Mouse (Mus musculus) neural tube, embryonic 14.5 days (tissue): ENCODE measurements around the gene Gm128. TPM values are rescaled to one million over a fixed set of nuclear protein-coding genes. Genes with fewer than 3 reads are reported as not detected.

Experiments
- ATAC-seq: fragments of 200-750 bp; cut with Nextera tagmentation; 2 replicates; pipeline ENCODE4 v1.8.0; 2017; ENCODE audit warnings: low read depth, mild to moderate bottlenecking, moderate TSS enrichment, moderate library complexity
- H3K27ac ChIP-seq: fragments of 300-500 bp; sonication (generic); 2 replicates; pipeline ENCODE4 v1.5.1; 2014; ENCODE audit warnings: low read depth, mild to moderate bottlenecking, control low read depth, low read length, moderate library complexity, mixed read lengths
- H3K27me3 ChIP-seq: fragments of 300-500 bp; sonication (generic); 2 replicates; pipeline ENCODE4 v1.6.1; 2014; ENCODE audit warnings: low read length; ENCODE audit not compliant: control insufficient read depth, insufficient read depth
- H3K36me3 ChIP-seq: fragments of 300-500 bp; sonication (generic); 2 replicates; pipeline ENCODE4 v1.6.1; 2014; ENCODE audit warnings: low read length, mixed read lengths; ENCODE audit not compliant: control insufficient read depth, insufficient read depth
- H3K4me1 ChIP-seq: fragments of 300-500 bp; sonication (generic); 2 replicates; pipeline ENCODE4 v1.6.1; 2014; ENCODE audit warnings: low read length; ENCODE audit not compliant: control insufficient read depth, insufficient read depth
- H3K4me2 ChIP-seq: fragments of 300-500 bp; sonication (generic); 2 replicates; pipeline ENCODE4 v1.6.1; 2014; ENCODE audit warnings: mild to moderate bottlenecking, low read depth, low read length, control low read depth
- H3K4me3 ChIP-seq: fragments of 300-500 bp; sonication (generic); 2 replicates; pipeline ENCODE4 v1.5.1; 2014; ENCODE audit warnings: low read depth, low read length, control low read depth, mixed read lengths
- H3K9ac ChIP-seq: fragments of 300-500 bp; sonication (generic); replicated peaks from 2 replicates; pipeline ENCODE4 v1.6.1; 2014; ENCODE audit warnings: low read depth, mild to moderate bottlenecking, control low read depth, low read length, mixed read lengths
- H3K9me3 ChIP-seq: fragments of 300-500 bp; sonication (generic); 2 replicates; pipeline ENCODE4 v1.6.1; 2016; ENCODE audit warnings: low read length; ENCODE audit not compliant: control insufficient read depth
- WGBS: fragments of 180-500 bp; shearing (Covaris S2); extraction: QIAGEN DNeasy Blood & Tissue Kit; methylation state at CpG from one replicate; pipeline ENCODE4 v1.1.7; 2014; 5-methylcytosine and 5-hydroxymethylcytosine counted together
- polyA plus RNA-seq: library from polyadenylated mRNA; unstranded; fragments of >200 nt; fragmentation: Nextera tagmentation; extraction: Ambion mirVana; gene quantifications from 2 replicates; pipeline ENCODE4 v1.2.1, GENCODE M21; 2014

The Gm128 gene
- polyA plus RNA-seq, 1 experiment from 2014 or later = 0.23 TPM

DNA sequence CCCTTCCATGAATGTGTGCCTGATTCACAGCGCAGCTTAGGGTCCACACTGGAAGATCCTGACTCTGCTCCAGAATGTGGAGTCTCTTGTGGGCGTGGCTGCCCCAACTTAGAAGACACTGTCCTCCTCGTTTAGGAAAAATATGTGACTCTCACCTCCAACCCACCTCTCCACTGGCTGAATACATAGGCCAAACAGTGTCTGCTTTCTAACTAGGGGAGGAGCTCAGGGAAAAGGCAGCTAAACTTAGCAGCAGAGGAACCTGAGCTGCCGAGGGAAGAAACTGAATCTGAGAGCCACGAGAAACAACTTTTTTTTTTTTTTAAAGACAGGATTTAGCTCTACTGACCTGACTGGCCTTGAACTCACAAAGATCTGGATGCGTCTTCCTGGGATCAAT is 33.8 kb upstream of the Gm128 start:
- H3K9ac ChIP-seq = no peak overlapping the region
- H3K4me2 ChIP-seq = no peak overlapping the region
- 88% methylated on average over 6 of the region's 6 CpGs for whole genome bisulfite sequencing

DNA sequence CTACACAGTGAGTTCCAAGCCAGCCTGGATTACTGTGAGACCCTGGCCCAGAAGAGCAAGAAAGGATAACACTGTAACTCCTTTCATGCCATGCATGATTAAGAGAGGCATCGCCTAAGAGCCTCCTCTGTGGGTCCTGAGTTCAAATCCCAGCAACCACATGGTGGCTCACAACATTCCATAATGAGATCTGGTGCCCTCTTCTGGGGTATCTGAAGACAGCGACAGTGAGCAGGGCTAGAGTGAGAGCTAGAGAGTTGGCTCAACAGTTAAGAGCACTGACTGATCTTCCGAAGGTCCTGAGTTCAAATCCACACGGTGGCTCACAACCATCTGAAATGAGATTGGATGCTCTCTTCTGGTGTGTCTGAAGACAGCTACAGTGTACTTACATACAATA is 33.1 kb upstream of the Gm128 start:
- Histone ChIP-seq H3K27ac (no peak overlapping the region), H3K36me3 (no peaks in the 10 kb centered on the region), H3K9ac (no peak overlapping the region), H3K4me3 (no peak overlapping the region), H3K4me2 (no peak overlapping the region), H3K4me1 (no peaks in the 10 kb centered on the region), H3K9me3 (no peaks in the 10 kb centered on the region), H3K27me3 (no peaks in the 10 kb centered on the region)
- WGBS = 91% methylated on average over 4 of the region's 4 CpGs
- ATAC-seq = no peak

More for the DNA sequence above, 33.8 kb upstream of the Gm128 start:
- Histone ChIP-seq H3K9me3 (no peaks in the 10 kb centered on the region), H3K4me1 (no peaks in the 10 kb centered on the region), H3K36me3 (no peaks in the 10 kb centered on the region), H3K27me3 (no peaks in the 10 kb centered on the region), H3K4me3 (no peak overlapping the region), H3K27ac (no peak overlapping the region)
- ATAC-seq = no peak

DNA sequence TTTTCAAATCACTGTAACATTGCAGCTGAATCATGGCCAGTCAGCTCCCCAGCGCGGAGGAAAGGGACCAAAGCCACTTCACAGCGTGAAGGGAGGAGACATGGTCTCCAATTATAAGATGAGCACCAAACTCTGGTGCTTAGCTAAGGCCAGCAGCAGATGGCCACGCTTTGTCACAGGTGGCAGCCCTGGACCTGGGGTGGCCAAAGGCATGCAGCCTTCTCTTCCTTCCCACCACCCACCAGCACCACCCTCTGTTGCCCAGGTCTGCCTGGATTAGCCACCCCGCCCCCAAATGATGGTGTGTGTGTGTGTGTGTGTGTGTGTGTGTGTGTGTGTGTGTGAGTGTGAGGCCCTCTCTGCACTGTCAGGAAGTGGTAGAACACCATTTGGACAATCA is 32.1 kb upstream of the Gm128 start:
- Histone ChIP-seq H3K27me3 (no peaks in the 10 kb centered on the region), H3K4me2 (no peak overlapping the region), H3K9ac (no peak overlapping the region), H3K9me3 (no peaks in the 10 kb centered on the region), H3K27ac (no peak overlapping the region), H3K36me3 (no peaks in the 10 kb centered on the region), H3K4me3 (no peak overlapping the region), H3K4me1 (no peaks in the 10 kb centered on the region)
- no peak for ATAC-seq
- WGBS = 87% methylated on average over 5 of the region's 5 CpGs

DNA sequence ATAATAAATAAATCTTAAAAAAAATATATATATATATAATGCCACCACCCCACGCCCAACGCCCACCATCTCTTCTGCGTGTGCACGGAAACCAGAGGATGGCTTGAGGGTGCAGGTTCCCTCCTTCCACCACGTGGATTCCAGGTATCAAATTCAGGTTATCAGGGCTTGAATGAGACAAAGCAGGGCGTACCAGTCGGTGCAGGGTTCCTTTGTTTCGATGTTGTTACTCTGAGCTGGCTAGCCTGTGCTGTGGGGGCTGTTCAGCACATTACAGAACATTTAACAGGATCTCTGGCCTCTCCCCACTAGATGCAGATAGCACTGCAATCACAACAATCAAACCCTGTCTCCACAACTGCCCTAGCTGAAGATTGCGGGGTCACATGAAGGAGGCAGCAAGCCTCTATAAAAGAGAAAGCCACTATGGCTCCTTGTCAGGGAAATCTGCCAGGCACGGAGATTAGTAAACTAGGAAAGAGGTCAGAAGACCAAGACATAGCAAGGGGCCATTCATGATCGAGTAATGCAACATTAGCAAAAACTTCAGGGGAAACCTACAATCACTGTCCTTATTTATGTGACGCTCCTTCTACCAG is 29.5 kb upstream of the Gm128 start:
- ATAC-seq = no peak

DNA sequence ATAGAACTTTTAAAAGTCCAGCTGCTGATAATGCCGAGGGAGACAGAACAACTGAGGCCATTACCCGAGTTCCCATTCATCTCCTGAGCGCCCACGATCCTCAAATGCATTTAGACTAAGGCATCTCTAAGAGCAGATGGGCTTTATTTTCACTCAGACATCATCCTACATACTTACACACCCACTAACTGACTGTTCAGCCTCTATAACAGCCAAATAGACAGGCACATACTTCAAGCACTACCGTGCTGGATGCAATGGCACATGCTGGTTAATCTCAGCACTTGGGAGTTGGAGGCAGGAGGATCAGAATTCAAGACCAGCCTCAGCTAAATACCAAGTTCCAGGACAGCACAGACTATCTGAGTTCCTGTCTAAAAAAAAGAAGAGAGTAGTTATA is 28.4 kb upstream of the Gm128 start:
- no peak for ATAC-seq
- Histone ChIP-seq H3K9me3 (no peaks in the 10 kb centered on the region), H3K27ac (no peak overlapping the region), H3K4me3 (no peak overlapping the region), H3K9ac (no peak overlapping the region), H3K27me3 (no peaks in the 10 kb centered on the region), H3K36me3 (peaks cover 5% of the 10 kb centered on the region), H3K4me2 (no peak overlapping the region), H3K4me1 (no peaks in the 10 kb centered on the region)
- WGBS = 90% methylated on average over 5 of the region's 5 CpGs

More for the DNA sequence above, 29.5 kb upstream of the Gm128 start:
- Histone ChIP-seq H3K4me2 (no peak overlapping the region), H3K27me3 (no peaks in the 10 kb centered on the region), H3K9ac (no peak overlapping the region), H3K27ac (no peak overlapping the region), H3K9me3 (no peaks in the 10 kb centered on the region), H3K36me3 (peaks cover 5% of the 10 kb centered on the region), H3K4me3 (no peak overlapping the region), H3K4me1 (no peaks in the 10 kb centered on the region)
- WGBS = 82% methylated on average over 12 of the region's 12 CpGs

DNA sequence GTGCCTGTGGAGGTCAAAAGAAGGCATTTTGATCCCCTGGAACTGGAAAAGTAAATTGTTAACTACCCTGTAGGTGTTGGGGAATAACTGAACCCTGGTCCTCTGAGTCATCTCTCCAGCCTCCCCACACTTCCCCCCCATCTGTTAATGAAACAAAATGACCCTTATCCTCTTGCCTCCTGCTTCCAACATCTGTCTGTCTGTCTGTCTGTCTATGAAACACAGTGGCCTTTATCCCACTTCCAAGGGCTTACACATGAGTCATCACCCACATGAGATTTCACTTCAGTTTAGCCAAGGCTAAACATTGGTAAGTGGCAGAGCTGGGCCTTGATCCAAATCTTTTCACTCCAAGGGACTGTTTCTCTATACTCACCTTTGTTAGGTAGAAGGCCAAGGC is 26.5 kb upstream of the Gm128 start:
- Histone ChIP-seq H3K27ac (no peak overlapping the region), H3K9ac (no peak overlapping the region), H3K4me2 (no peak overlapping the region), H3K4me1 (no peaks in the 10 kb centered on the region), H3K4me3 (no peak overlapping the region), H3K36me3 (peaks cover 5% of the 10 kb centered on the region), H3K9me3 (no peaks in the 10 kb centered on the region), H3K27me3 (no peaks in the 10 kb centered on the region)
- no peak for ATAC-seq

DNA sequence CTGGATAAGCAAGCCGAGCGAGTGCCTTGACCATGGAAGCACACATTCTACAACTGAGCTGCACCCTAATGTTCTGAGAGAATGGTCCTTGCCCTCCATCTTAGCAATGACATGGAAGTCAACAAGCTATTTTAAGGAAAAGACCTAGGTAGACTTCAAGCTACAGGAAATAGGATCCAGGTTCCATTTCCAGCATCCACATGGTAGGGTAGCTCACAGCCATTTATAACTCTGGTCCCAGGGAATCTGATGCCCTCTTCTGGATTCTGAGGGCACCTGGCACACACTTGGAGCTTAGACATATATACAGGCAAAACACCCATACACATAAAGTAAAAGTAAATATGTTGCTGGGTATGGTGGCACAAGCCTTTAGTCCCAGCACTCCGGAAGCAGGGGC is 24.7 kb upstream of the Gm128 start:
- no peaks in the 10 kb centered on the region for H3K9me3 ChIP-seq
- no peaks in the 10 kb centered on the region for H3K27me3 ChIP-seq
- no peak overlapping the region for H3K27ac ChIP-seq
- no peaks in the 10 kb centered on the region for H3K4me1 ChIP-seq
- 97% methylated on average over 3 of the region's 3 CpGs for WGBS
- no peak overlapping the region for H3K4me2 ChIP-seq
- H3K9ac ChIP-seq = no peak overlapping the region
- H3K36me3 ChIP-seq = peaks cover 9% of the 10 kb centered on the region
- H3K4me3 ChIP-seq = no peak overlapping the region
- no peak for ATAC-seq

DNA sequence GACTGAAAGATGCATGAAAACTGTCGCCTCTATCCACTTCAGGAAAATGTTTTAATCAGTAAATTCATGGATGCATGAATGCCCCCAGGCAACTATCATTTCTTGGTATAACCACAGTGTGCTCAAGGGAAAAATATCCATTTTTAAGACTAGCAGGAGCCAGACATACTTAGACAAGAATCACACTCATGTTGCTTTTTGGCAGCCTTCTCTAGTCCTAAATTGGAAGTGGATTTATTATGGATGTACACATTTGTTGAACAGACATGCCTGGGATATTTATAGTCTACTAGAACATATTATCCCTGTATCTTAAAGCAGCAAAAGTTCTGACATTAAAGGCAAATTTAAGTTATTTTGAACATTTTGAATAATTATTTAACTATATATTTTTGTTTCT is 23.3 kb upstream of the Gm128 start:
- Histone ChIP-seq H3K4me1 (no peaks in the 10 kb centered on the region), H3K4me3 (no peak overlapping the region), H3K9ac (no peak overlapping the region), H3K27me3 (no peaks in the 10 kb centered on the region), H3K4me2 (no peak overlapping the region), H3K9me3 (no peaks in the 10 kb centered on the region), H3K36me3 (peaks cover 11% of the 10 kb centered on the region), H3K27ac (no peak overlapping the region)
- 59% methylated on average over 1 of the region's 1 CpGs for WGBS
- no peak for ATAC-seq

DNA sequence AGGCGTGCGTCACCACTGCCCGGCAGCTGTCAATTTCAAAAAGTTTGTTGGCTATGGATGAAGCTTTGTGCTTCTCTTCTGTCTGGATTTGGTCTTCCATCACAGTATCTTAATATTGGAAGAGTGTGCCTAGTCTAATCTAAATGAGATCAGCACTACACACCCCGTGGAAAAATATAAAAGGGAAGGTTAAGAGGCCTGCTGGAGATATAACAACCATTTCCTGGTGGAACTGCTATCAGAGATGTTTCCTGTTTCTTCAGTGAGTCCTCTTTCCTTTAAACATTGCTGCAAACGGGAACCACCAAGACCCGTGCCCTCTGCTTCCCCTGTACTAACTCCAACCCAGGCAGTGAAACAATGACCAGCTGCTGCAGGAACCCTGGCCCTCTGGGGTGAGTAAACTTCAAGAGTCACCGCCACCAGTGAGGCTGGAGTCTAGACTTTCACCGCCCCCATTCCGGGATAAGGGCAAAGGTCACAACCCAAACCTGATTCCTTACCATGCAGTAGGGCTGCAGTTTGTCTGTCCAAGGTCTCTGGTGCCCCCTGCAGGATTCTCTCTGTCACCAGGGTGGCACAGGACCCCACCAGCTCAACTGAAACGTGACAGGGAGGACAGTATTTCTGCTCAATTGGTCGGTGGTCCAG is 21.8 kb upstream of the Gm128 start:
- Histone ChIP-seq H3K36me3 (peaks cover 19% of the 10 kb centered on the region), H3K4me2 (no peak overlapping the region), H3K4me3 (no peak overlapping the region), H3K9ac (no peak overlapping the region), H3K9me3 (no peaks in the 10 kb centered on the region), H3K4me1 (no peaks in the 10 kb centered on the region), H3K27ac (no peak overlapping the region), H3K27me3 (no peaks in the 10 kb centered on the region)
- 54% methylated on average over 11 of the region's 11 CpGs for WGBS
- no peak for ATAC-seq
